Mouse (Mus musculus): ENCODE data around the gene Cdkal1. TPM values are rescaled to one million over a fixed set of nuclear protein-coding genes. Genes with fewer than 3 reads are reported as not detected.

Cdkal1 gene
- total RNA-seq, 1 experiment from 2014 or later: 28.4 TPM

DNA sequence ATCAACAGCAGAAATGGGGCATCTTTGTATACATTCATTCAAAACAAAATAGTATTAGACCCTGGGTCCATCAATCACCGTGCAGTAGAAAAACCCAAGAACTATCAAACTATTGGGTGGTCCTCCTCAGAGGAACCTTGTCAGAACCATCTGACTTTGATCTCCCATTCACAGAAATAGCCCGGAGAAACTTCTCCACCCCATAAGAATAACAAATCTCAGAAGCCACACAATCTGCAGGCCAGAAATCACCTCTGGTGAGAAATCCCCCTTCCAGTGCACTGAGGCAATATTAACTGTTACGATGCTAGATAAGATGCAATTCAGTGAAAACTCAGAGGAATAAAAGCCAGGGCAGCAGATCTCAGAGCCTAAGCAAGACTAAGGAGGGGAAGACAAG, 275.5 kb downstream of the Cdkal1 start:
- no peak for DNase-seq

DNA sequence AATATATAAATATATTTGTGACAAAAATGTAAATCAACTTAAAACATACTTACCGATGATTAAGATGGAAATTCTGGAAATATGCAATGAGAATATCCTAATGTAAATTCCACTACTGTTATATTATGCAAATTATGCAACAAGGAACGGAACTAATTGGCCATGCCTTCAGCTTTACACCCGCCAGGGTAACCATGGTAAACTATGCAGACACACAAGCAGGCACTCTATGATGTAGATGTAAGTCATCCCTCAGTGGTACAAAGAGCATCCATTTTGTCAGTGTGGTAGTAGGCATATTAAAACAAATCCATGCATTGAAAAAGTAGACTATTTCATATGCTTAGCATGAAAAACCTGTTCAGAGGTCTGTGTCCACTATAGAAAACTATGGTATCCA, 276.9 kb downstream of the Cdkal1 start:
- no peak for DNase-seq

DNA sequence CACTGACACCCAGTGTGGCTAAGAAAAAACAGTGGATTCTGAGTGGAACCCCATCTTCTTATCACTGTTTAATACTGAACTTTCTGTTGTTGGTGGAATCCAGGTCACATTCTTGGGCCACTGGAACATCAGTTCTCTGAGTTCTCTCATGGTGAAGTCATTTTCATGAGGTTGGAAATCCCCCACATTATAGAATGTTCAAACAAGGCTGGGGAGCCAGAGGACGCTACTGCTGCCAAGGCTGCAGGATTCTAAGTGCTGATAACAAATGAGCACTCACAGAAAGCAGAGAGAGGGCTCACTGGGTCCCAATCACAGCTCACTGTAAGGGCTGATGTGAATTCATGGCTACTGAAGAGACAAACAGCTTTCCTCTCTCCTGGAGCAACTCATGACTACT, 280.7 kb downstream of the Cdkal1 start:
- DNase-seq: no peak

DNA sequence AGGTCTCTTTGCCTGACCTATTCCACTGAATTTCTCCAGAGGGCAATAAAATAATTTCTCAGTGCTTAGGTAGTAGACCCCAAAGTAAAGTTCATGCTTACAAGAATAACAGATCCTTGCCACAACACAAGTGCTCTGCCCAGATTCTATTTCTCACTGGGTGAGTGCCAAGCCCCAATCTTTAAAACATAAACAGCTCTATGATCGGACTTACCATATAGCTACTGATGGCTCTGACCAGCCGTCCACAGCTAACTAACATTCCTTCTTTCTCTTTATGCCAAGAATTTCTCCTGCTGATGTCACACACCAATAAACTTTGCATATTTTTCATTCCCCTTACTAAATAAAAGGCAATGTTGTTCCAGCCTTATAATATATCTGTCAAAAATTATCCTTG, 283.0 kb downstream of the Cdkal1 start:
- DNase-seq: no peak

DNA sequence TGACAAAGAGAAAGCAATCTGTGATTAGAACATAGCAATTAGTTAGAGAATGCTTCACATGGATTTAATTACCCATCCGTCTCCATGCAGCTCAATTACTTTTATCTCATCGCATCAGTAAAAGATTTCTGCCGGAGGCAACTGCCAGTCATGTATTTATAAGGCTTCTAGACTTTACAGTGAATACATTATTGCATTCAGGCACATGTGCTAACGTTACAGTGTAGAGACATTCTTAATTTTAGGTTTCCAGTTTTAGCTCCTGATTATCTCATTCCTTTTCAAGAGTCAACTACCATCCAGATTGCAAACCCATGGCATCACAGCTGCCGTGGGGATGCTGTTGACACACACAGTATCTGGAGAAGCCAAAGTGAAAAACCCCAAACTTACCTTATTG, 289.8 kb downstream of the Cdkal1 start:
- DNase-seq: no peak

DNA sequence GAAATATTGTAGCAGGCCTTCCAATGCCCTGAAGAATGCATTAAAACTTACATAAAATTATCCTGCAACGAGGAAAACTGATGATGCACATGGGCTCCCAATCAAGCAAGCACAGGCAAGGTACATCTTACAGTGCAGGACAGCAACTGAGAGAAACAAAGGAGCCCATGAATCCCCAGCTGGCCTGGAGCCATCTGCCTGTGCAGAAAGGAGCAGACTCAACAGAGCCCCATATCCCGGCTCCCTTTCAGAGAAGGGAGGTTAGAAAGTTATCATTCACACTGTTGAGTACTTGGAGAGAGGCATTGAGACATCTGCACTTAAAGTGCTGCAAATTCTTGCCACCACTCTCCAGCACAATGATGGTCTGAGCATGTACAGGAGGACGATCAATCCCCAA, 296.3 kb downstream of the Cdkal1 start:
- no peak for DNase-seq

DNA sequence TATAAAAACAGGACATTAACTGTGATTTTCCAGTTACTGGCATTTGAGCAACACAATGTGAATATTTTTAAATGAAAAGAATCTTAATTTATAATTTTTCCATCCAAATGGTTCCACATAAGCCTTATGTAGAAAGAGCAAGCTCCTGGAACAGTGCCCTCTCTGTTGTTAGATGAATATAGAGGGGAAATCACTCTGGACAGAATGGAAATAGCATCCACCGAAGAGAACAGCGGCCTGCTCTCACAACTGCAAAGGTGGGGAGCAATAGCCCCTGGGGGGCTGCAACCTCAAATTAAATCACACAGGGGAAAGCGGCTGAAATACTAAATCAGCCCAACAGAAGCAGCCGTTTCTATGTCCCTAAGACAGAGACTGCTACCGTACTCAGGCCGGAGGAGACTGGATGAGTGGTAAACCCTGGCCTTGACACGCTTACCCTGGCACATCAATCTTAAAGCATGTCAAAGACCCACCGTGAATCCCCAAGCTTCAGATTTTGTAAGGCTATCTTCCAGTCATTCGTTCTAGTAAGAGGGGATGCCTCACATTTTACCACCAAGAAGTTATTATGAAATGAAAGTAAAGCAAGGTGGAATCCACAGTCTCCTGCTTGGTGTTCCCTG, 300.2 kb downstream of the Cdkal1 start:
- peak; percentile 26 for DNase-seq

DNA sequence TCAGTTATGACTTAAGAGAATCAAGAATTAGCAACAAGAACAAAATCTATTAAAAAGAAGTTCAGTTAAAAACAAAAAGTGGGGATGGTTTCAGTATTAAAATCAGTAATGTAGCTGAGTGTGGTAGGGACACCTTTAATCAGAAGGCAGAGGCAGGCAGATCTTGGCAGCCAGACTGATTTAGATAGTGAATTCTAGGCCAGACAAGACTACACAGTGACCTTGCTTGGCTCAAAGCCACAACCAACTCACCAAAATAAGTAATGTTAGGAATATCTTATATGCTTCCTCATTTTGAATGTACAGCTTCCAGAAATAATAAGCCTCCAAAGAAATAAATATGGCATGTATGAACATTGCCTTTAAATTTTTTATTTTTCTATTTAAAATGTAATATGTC, 301.7 kb downstream of the Cdkal1 start:
- no peak for DNase-seq

DNA sequence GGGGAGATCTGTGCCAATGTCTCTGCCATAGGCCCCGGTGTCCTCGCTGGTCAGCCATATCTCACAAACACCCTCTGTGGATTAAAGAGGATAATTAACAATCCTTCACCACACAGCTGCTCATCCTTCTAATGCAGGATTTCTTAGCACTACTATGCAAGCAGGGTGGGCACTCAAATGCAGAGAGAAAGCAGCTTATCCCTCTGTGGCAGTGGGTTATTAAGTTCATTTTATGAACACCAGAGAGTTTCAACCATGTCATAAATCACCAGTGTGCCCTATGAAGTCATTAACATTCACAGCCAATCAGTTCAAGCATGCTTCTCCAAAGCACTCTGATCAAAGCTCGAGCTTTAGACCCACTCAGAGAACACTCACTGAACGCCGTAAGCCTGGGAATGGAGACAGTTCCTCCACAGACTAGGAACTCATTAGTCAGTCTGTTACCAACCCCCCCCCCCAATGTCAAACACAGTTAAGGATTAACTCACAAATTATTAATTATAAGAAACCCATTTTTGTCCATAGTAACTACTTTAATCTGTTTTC, 303.1 kb downstream of the Cdkal1 start:
- DNase-seq: no peak

DNA sequence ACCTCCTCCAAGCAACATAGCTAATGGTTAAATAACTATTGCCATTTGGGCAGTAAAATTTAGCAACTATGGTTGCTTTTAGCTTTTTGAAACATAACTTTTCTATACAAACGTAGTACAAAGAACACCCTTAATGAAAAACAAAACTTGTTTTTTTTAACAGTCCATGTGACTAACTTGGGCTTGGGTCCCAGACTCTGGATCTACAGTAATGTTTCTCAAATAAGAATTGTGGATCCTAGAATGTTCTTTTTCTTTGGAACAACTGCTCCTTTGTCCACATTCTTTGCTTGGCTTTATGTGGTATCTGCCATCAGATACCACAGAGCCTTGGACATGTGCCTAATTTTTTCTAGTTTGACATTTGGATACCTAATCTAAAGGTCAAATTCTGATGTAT, 304.6 kb downstream of the Cdkal1 start:
- no peak for DNase-seq

DNA sequence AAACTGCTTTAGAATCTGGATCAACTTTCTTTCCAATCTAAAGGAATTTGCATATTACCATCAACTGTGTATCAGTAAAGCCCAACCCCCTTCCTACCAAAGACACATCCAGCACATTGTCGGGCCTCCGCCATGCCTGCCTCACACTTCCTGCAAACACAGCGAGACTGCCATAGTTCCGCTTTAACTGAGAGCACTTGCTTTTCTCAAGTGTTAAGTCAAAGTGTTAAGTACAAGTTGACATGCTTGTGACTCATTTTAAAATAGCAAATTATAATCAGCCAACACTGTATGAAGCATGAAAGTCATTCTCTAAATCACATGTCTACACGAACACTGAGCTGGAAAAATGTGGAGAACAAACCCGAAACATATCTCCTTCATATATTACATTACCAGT, 305.3 kb downstream of the Cdkal1 start:
- DNase-seq: no peak

DNA sequence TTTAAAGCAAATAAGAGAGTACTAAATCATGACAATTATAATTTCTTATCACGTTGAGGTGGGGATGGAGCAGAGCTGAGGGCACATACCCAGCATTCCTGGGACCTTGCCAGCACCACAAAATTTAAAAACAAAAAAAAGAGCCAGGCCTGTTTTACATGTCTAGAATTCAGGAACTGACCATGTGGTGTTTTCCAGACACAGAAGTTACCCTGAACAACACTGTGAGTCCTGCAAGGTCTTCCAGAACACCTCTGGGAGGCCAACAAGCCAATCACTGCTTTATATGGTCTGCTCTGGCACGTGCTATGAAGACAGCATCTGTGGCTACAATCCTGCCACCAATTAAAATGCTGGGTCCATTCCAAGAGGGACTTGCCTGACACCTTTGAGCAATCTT, 305.7 kb downstream of the Cdkal1 start:
- DNase-seq: no peak

DNA sequence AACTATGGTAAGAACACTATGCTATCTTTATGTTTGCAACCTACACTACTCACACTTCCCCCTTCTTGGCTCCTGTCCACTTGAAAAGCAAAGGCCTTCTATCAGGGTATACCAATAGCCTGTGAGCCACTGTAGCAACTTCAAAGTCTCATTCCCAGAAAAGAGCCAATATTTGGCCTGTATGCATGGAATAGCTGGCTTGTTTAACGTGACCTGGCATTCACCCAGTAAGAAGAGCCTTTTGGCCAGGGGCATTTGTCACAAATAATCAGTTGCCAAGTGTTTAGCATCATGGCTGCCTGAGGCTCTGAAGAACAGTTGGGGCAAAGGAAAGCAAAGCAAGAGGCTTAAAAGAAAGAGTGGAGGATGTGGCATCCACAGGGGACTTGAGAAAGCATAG, 317.6 kb downstream of the Cdkal1 start:
- no peak for DNase-seq

DNA sequence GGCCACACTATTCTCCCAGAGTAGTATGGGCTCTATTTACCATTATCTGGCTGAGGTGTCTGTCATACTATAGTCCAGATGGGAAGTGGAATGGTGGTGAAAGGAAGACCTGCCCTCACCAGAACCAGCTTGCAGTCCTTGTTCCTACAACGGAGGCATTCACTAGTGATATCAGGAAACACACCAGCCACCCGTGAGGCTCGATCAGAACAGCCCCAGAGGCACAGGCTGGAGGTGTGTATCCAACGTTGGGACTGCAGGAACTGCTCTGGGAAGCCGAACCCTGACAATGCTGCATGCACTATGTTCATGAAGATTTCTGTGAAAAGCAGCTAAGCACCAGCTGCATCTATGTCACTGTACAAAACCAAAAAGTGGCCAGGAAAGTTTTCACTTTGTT, 321.9 kb downstream of the Cdkal1 start:
- DNase-seq: no peak

DNA sequence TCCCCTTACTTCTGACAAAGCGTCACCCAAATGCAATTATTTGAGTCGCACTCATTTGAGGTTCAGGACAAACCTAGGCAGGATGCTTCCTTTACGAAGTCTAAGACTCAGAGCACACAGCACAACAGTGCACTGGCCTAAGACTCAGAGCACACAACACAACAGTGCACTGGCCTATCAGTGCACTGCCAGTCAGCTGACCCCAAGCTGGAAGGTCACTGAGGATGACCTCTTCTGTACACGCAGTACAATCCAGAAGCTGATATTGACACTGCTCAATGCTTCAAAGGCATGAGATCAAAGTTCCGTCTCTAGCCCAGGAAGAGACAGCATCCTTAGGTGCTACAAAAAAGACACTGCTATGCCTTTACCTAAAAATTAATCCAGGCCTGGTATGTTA, 327.1 kb downstream of the Cdkal1 start:
- DNase-seq: no peak

DNA sequence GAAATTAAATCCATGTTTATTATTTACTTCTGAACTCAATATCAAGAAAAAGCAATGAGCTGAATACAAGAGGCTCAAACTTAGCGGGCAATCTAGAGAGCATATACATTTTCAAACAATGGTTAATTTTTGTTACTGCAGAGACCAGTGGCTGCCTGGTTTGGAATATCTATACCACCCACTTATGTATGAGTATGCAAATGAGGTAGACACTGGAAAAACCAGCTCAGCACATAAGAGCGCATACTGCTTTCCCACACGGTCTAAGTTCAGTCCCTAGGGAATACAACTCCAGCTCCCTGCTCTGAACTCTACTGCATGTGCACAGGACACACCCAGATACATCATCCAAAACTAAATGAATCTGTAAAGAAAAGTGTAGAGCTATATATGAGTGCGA, 334.2 kb downstream of the Cdkal1 start:
- DNase-seq: no peak

DNA sequence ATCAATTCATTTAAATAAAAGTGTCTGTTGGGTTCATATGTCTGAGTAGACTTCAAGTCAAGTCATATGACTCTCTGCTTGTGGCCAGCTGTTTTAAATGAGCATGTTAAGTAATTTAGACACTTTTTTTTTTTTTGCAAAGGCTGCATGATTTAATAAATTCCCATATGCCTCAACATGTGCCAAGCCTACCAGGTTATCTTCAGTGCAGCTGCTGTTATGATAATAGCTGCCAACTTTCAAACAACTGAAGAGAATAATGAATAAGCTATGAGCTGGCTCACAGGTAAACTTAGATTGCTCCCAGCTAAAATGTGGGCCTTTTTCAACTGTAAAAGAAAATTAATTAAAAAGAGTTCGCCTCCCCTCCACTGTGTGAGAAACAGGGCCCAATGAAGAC, 341.4 kb downstream of the Cdkal1 start:
- DNase-seq: no peak

DNA sequence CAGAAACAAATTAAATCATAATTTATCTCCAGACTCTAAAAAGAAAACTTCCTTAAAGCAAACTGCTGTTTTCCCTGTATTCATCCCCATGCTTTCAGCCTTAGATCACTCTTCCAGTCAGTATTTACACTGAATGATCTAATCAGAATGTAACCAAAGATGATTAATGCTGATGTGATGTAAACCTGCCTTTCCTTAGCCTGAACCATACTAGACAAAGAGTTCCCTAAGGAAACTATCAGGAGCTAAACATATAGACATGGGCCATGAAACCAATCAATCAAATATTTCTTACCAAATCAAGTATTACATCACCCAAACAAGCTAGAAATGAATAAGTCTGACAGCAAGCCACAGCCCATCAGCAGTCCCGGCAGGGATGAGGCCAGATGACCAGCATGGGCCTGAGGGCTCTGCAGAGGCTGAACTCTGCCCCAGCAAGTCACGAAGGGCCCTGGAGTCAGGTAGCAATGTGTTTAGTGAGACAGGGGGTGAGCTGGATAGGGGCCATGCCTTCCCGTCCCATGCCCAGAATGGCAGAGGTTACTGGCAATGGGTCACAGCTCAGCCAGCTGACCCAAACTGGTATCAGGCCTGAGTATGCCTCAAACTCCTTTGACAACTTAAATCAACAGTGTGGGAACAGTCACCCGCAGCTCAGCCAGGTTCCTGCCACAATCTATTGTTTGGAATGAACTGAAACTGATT, 350.5 kb downstream of the Cdkal1 start:
- DNase-seq: peak; percentile 23

DNA sequence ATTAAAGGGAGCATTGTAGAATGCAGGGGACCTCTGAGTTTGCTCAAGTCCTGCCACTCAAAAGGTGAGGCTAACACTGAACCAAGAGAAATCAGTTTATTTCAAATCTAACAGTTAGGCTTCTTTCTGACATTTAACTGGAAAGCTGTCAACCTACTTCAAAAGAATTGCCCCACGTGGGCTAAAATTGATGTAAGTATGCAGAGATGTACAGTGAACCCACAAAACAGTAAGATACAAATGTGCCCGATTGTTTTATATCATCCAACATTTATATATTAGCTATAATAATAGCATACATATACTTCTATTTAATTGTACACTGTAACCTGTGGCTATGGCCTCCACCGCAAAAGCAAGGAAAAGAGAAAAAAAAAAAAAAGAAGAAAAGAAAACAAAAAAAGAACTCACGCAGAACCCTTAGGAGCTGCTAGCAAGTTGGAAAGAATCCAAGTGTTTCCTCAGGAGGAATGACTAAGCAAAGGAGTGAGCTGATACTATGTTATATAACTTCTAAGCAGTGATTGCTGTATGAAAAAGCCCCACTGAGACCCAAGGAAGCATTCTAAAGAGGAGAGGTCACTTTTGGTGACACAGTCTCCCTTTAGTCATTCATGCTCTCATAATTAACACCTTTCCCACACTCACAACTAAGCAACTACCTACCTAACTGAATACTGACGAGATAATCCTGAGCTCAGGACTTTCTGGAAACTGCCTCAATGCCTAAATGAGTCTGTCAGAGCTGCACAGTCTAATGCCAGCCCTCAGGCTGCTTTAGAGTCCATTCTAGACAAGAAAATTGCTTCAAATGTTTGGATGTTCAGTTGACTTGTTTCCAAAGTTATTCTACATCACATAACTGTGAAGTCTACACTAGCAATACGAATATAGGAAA, 352.1 kb downstream of the Cdkal1 start:
- DNase-seq: peak; percentile 15

DNA sequence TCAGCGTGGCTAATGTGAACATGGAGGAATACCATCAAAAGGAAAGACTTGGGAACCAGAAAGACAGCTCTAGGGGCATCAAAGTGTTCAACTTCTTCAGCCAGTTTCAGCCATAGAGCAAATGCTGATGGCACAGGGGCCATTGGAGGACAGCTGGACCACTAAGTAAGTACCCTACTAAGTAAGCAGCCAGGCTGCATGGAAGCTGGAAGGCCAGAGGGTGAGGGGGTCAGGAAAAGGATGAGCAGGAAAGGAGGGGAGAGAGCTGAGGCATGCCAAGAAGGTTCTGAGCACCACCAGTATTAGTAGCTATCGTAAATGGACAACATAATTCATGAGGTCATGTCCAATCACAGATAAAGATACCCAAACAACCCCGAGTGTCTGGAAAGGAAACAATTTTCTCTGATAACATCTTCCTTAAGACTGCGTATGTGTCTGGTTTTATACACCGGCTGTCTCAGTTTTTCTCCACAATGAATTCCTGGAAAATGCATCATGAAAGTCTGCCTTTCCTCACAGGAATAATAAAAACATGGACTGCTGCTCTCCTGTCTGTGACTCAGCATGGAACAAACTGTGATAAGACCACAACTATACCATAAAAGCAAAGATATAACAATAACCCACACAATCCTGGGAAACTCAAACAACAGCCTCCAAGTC, 352.9 kb downstream of the Cdkal1 start:
- DNase-seq: no peak

DNA sequence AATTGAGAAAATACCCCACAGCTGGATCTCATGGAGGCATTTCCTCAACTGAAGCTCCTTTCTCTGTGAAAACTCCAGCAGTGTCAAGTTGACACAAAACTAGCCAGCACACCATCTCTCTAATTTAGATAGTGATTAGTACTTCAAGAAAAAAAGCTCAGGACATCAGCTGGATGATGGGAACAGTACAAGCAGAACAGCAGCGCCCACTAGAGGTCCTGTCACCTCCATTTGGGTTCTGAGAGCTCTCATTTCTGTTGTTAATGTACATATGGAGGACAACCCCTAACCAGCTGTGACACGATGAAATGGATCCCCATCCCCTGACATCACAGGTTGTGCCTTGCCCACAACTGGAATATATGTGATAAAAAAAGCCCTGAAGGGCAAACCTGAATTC, 354.3 kb downstream of the Cdkal1 start:
- DNase-seq: no peak

DNA sequence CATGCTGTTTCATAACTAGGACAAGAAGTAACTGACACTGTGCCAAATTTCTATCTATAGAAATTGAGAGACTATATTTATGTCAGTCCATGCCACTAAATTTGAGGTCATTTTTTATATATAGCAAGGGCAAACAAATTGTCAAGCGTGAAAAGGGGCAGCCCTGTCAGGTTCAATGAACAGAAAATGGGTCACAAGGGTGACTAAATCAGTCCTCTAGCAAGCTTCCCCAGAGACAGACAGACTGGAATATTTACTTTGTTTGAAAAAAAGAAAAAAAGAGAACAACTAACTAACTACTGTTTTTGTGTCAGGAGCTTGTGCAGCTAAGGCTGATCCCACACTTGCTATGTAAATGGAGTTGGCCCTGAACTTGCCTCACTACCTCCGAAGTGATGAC, 355.7 kb downstream of the Cdkal1 start:
- no peak for DNase-seq

DNA sequence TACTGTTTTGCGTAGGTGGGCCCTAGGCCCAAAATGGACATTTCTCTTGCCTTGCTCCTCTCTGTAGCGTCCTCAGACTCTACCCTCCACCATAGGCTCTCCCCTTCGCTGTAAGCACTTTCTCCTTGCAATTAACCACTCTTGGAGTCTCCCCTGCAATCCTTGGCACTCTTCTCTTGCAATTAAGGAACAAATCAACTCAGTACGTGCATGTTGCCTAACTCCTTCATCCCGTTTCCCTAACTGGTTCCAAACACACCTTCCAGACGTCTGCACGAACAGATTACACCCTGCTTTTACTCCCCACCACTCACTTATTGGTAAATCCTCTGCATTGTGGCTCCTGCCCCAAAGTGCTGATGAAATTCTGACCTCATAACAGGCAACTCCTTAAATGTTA, 358.2 kb downstream of the Cdkal1 start:
- no peak for DNase-seq
